Mouse (Mus musculus): ENCODE data around the gene Olfr881. TPM values are rescaled to one million over a fixed set of nuclear protein-coding genes. Genes with fewer than 3 reads are reported as not detected.

Gene Olfr881
- not detected in 2 replicates for polyA plus RNA-seq (2015; fragmentation: Nextera tagmentation; extraction: Ambion mirVana)

DNA sequence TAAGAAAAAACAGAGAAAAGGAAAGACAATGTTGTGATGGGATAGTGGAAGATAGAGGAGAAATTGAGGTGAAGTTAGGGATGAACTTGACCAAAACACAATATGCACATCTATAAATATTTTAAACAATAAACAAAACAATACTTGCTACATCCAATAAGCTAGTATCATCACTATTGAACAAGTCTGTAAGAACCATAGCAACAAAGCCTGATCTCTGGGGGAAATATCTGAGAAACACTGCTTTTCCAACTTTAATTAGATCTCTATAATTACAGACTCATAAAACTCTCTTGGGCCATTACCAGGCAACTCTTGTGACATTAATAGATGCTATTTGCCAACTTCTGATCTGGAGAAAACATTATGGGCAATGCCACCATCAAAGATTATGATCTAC, at the start of gene Olfr881:
Olfr881 (plus strand) TSS at position 301 of the 400 bp plus-strand sequence.

DNA sequence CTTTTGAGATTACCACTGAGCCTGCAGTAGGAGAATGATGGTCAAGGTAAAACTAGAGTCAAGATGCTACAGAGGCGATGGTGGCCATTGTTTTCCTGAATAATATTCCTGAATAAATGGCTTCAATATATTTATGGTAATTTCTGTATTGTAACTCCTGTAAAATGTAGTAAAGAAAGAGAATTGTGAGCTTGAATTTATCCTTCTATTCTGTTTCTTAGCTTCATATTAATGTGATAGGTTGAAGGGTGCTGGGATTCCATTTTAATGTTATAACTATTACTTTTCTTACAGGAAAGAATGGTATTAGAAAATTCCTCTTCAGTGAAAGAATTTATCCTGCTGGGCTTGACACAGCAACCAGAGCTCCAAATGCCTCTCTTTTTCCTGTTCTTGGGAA, 33.9 kb downstream of the Olfr881 start, which contains the start of gene Olfr883:
Olfr883 (plus strand) TSS at position 301 of the 400 bp plus-strand sequence.

Other genes starting within 250 kb of the Olfr881 start
- gene Olfr874, start 246.7 kb upstream of the Olfr881 start, polyA plus RNA-seq (2015; fragmentation: Nextera tagmentation; extraction: Ambion mirVana): not detected in 2 replicates
- not detected in 2 replicates for gene Olfr875, start 220.0 kb upstream of the Olfr881 start, polyA plus RNA-seq (2015; fragmentation: Nextera tagmentation; extraction: Ambion mirVana)
- not detected in 2 replicates for gene Olfr876, start 188.8 kb upstream of the Olfr881 start, polyA plus RNA-seq (2015; fragmentation: Nextera tagmentation; extraction: Ambion mirVana)
- gene Olfr877, start 137.6 kb upstream of the Olfr881 start, polyA plus RNA-seq (2015; fragmentation: Nextera tagmentation; extraction: Ambion mirVana): not detected in 2 replicates
- gene Olfr145, start 95.1 kb upstream of the Olfr881 start, polyA plus RNA-seq (2015; fragmentation: Nextera tagmentation; extraction: Ambion mirVana): not detected in 2 replicates
- gene Olfr878, start 74.0 kb upstream of the Olfr881 start, polyA plus RNA-seq (2015; fragmentation: Nextera tagmentation; extraction: Ambion mirVana): not detected in 2 replicates
- not detected in 2 replicates for gene Olfr883, start 34.0 kb downstream of the Olfr881 start, polyA plus RNA-seq (2015; fragmentation: Nextera tagmentation; extraction: Ambion mirVana)
- not detected in 2 replicates for gene Olfr884, start 54.7 kb downstream of the Olfr881 start, polyA plus RNA-seq (2015; fragmentation: Nextera tagmentation; extraction: Ambion mirVana)
- gene Olfr885, start 69.5 kb downstream of the Olfr881 start, polyA plus RNA-seq (2015; fragmentation: Nextera tagmentation; extraction: Ambion mirVana): not detected in 2 replicates
- gene Olfr887, start 92.2 kb downstream of the Olfr881 start, polyA plus RNA-seq (2015; fragmentation: Nextera tagmentation; extraction: Ambion mirVana): not detected in 2 replicates
- not detected in 2 replicates for gene Olfr888, start 116.3 kb downstream of the Olfr881 start, polyA plus RNA-seq (2015; fragmentation: Nextera tagmentation; extraction: Ambion mirVana)
- 0.02 TPM in 2 replicates for gene Olfr889, start 123.4 kb downstream of the Olfr881 start, polyA plus RNA-seq (2015; fragmentation: Nextera tagmentation; extraction: Ambion mirVana)
- 0.04 TPM in 1 of 2 replicates, not detected in the other for gene Olfr890, start 150.7 kb downstream of the Olfr881 start, polyA plus RNA-seq (2015; fragmentation: Nextera tagmentation; extraction: Ambion mirVana)
- gene Olfr891, start 189.0 kb downstream of the Olfr881 start, polyA plus RNA-seq (2015; fragmentation: Nextera tagmentation; extraction: Ambion mirVana): not detected in 2 replicates
- 0.13 and 0.17 TPM in 2 replicates for gene Olfr893, start 216.5 kb downstream of the Olfr881 start, polyA plus RNA-seq (2015; fragmentation: Nextera tagmentation; extraction: Ambion mirVana)
- not detected in 2 replicates for gene Olfr894, start 226.2 kb downstream of the Olfr881 start, polyA plus RNA-seq (2015; fragmentation: Nextera tagmentation; extraction: Ambion mirVana)

All from urinary bladder, postnatal 0 days (tissue).